Mouse (Mus musculus) layer of hippocampus, adult 2 months (tissue): Measurements from ENCODE around the gene Rapgef2. TPM values are rescaled to one million over a fixed set of nuclear protein-coding genes. Genes with fewer than 3 reads are reported as not detected.

Source experiments
- DNase-seq, 2 experiments: peaks; one replicate each; pipeline ENCODE4 v3.0.0; 2022; ENCODE audit warnings: low spot score in 2 of 2
- H3K27ac ChIP-seq: fragments of 200-600 bp; 2 replicates; pipeline ENCODE4 v1.8.1; 2022
- H3K4me3 ChIP-seq: fragments of 200-600 bp; 2 replicates; pipeline ENCODE4 v1.8.1; 2022; ENCODE audit warnings: mild to moderate bottlenecking
- CTCF ChIP-seq: fragments of 200-600 bp; conservative IDR thresholded peaks from 2 replicates; pipeline ENCODE4 v1.8.1; 2022; ENCODE audit warnings: antibody characterized with exemption, mild to moderate bottlenecking, moderate library complexity
- total RNA-seq, 2 experiments: library from RNA; stranded (reverse); gene quantifications; 2 replicates each; pipeline ENCODE4 v1.2.3; 2021

Rapgef2 gene
- total RNA-seq, 2 experiments from 2014 or later, result 169 to 173 TPM

- no peak overlapping the region for H3K27ac ChIP-seq
- TF ChIP-seq CTCF, result no peak
- no peak for DNase-seq
- H3K4me3 ChIP-seq, result no peak overlapping the region
These were observed 178.1 kb downstream of the Rapgef2 start for GRCm38 (mm10) chr3:79108246-79108645.

- Histone ChIP-seq H3K4me3 (no peak overlapping the region), H3K27ac (no peak overlapping the region)
- no peak for DNase-seq
- peak; percentile 45 for TF ChIP-seq CTCF
These were observed 180.0 kb downstream of the Rapgef2 start for GRCm38 (mm10) chr3:79106360-79106759.

- DNase-seq, result no peak
- no peak for TF ChIP-seq CTCF
- H3K4me3 ChIP-seq, result no peak overlapping the region
- H3K27ac ChIP-seq, result no peak overlapping the region
These were observed 182.7 kb downstream of the Rapgef2 start for GRCm38 (mm10) chr3:79103604-79104003.

GRCm38 (mm10) chr3:79101737-79102136 is 184.6 kb downstream of the Rapgef2 start:
- no peak for TF ChIP-seq CTCF

GRCm38 (mm10) chr3:79100831-79101230 is 185.5 kb downstream of the Rapgef2 start:
- no peak overlapping the region for H3K27ac ChIP-seq
- H3K4me3 ChIP-seq, result no peak overlapping the region
- no peak for TF ChIP-seq CTCF
- DNase-seq, result no peak

More at GRCm38 (mm10) chr3:79101737-79102136, 184.6 kb downstream of the Rapgef2 start:
- no peak for DNase-seq
- Histone ChIP-seq H3K4me3 (no peak overlapping the region), H3K27ac (peak overlapping the region; percentile 5; the same call in 1 of the 2 replicates)

- no peak overlapping the region for H3K4me3 ChIP-seq
- H3K27ac ChIP-seq, result peak overlapping the region; percentile 15; the same call in 1 of the 2 replicates
- TF ChIP-seq CTCF, result no peak
- no peak for DNase-seq
These were observed 197.2 kb downstream of the Rapgef2 start for GRCm38 (mm10) chr3:79089091-79089490.

GRCm38 (mm10) chr3:79088461-79088860 is 197.9 kb downstream of the Rapgef2 start:
- Histone ChIP-seq H3K27ac (peak overlapping the region; percentile 15; the same call in 1 of the 2 replicates), H3K4me3 (no peak overlapping the region)
- TF ChIP-seq CTCF, result no peak
- no peak for DNase-seq

- TF ChIP-seq CTCF, result no peak
- DNase-seq, result no peak
- Histone ChIP-seq H3K27ac (no peak overlapping the region; the same call in 1 of the 2 replicates), H3K4me3 (no peak overlapping the region)
These were observed 200.0 kb downstream of the Rapgef2 start for GRCm38 (mm10) chr3:79086282-79086681.

- no peak overlapping the region for H3K4me3 ChIP-seq
- TF ChIP-seq CTCF, result 0 out of 2 replicates have a peak, but pooled peaks have one; percentile 3
- DNase-seq, result no peak
- H3K27ac ChIP-seq, result no peak overlapping the region
These were observed 202.4 kb downstream of the Rapgef2 start for GRCm38 (mm10) chr3:79083881-79084280.

GRCm38 (mm10) chr3:79083030-79083429 is 203.3 kb downstream of the Rapgef2 start:
- TF ChIP-seq CTCF, result no peak
- no peak for DNase-seq

GRCm38 (mm10) chr3:79079076-79079475 is 207.2 kb downstream of the Rapgef2 start:
- H3K27ac ChIP-seq, result no peak overlapping the region; the same call in 1 of the 2 replicates
- DNase-seq, result no peak
- no peak for TF ChIP-seq CTCF

More at GRCm38 (mm10) chr3:79083030-79083429, 203.3 kb downstream of the Rapgef2 start:
- Histone ChIP-seq H3K27ac (0 out of 2 replicates have a peak overlapping the region, but pooled peaks have one; percentile 4), H3K4me3 (no peak overlapping the region)

GRCm38 (mm10) chr3:79074970-79075369 is 211.3 kb downstream of the Rapgef2 start:
- H3K27ac ChIP-seq, result peak overlapping the region; percentile 23; the same call in 1 of the 2 replicates
- DNase-seq, result no peak
- no peak overlapping the region for H3K4me3 ChIP-seq
- no peak for TF ChIP-seq CTCF

More at GRCm38 (mm10) chr3:79079076-79079475, 207.2 kb downstream of the Rapgef2 start:
- no peak overlapping the region for H3K4me3 ChIP-seq

GRCm38 (mm10) chr3:79073541-79074244 is 212.6 kb downstream of the Rapgef2 start:
- H3K27ac ChIP-seq, result no peak overlapping the region
- no peak for TF ChIP-seq CTCF
- no peak overlapping the region for H3K4me3 ChIP-seq
- DNase-seq, result no peak

- DNase-seq, result no peak
- Histone ChIP-seq H3K4me3 (no peak overlapping the region), H3K27ac (peak overlapping the region; percentile 46)
- no peak for TF ChIP-seq CTCF
These were observed 214.8 kb downstream of the Rapgef2 start for GRCm38 (mm10) chr3:79071561-79071960.
